In genomic region chr8:116120067-116120466, GRCm38 (mm10) we compare ENCODE assay signal across 23 mouse cellular contexts.
DNase-seq lines count a peak whose midpoint lies in the region; ATAC-seq lines count a peak whose summit lies in the region.
"Had no signal": no experiment of that assay in that cellular context is flagged by ENCODE, and none has a peak within 500 bp of the region (broad histone marks: within the 10 kb centered on the region; RNA-seq: fewer than 3 reads in every experiment).

No protein-coding gene starts in this region.

- peak; percentile 46 for DNase-seq in embryonic facial prominence, embryonic 10.5 days (ENCODE audit: low spot score)
- DNase-seq in forelimb bud, embryonic 11.5 days (ENCODE audit: low read depth, low spot score): peak; percentile 26
- no peak for DNase-seq in spleen, adult 18-20 months
- DNase-seq in heart, postnatal 25 days (ENCODE audit: low spot score): no peak
- DNase-seq in testis, postnatal 10 days (ENCODE audit: low spot score): no peak
- DNase-seq: adrenal gland, adult 2 months; adrenal gland, postnatal 36 days; cerebellum, adult 11 months; cerebellum, adult 8-10 months; cerebellum, postnatal 14 days; heart, adult 18-20 months; heart, postnatal 14 days; kidney, adult 11 months; kidney, adult 9 months had no signal

- 55% methylated on average over 13 of the region's 13 CpGs for WGBS in embryonic facial prominence, embryonic 10.5 days
- WGBS in embryonic facial prominence, embryonic 12.5 days: 21% methylated on average over 13 of the region's 13 CpGs
- 19% methylated on average over 13 of the region's 13 CpGs for WGBS in limb, embryonic 12.5 days
- WGBS in forebrain, embryonic 16.5 days: 86% methylated on average over 13 of the region's 13 CpGs

- H3K4me3 ChIP-seq in embryonic facial prominence, embryonic 10.5 days: no peak overlapping the region
- H3K4me3 ChIP-seq in embryonic facial prominence, embryonic 12.5 days: no peak overlapping the region
- H3K4me3 ChIP-seq in limb, embryonic 12.5 days (replicated peaks): no peak overlapping the region
- H3K4me3 ChIP-seq in forebrain, embryonic 16.5 days (replicated peaks; ENCODE audit: low read length): no peak overlapping the region
- H3K4me3 ChIP-seq: forebrain, embryonic 13.5 days; heart, embryonic 15.5 days; hindbrain, embryonic 10.5 days; hindbrain, embryonic 15.5 days had no signal

- no peaks in the 10 kb centered on the region for H3K36me3 ChIP-seq in embryonic facial prominence, embryonic 10.5 days (replicated peaks)
- H3K36me3 ChIP-seq in embryonic facial prominence, embryonic 12.5 days: no peaks in the 10 kb centered on the region
- H3K36me3 ChIP-seq in limb, embryonic 12.5 days: no peaks in the 10 kb centered on the region
- no peaks in the 10 kb centered on the region for H3K36me3 ChIP-seq in forebrain, embryonic 16.5 days (ENCODE audit: control insufficient read depth, insufficient read depth)
- H3K36me3 ChIP-seq: heart, embryonic 15.5 days; hindbrain, embryonic 10.5 days; hindbrain, embryonic 15.5 days had no signal

- H3K9ac ChIP-seq in embryonic facial prominence, embryonic 12.5 days: no peak overlapping the region
- no peak overlapping the region for H3K9ac ChIP-seq in limb, embryonic 12.5 days (replicated peaks)
- H3K9ac ChIP-seq in forebrain, embryonic 16.5 days (replicated peaks; ENCODE audit: low read depth, low read length): no peak overlapping the region
- H3K9ac ChIP-seq: forebrain, embryonic 13.5 days; heart, embryonic 15.5 days; hindbrain, embryonic 15.5 days had no signal

- no peak for ATAC-seq in embryonic facial prominence, embryonic 12.5 days (ENCODE audit: insufficient number of reproducible peaks, insufficient read depth, low FRiP score, low TSS enrichment)
- ATAC-seq in limb, embryonic 12.5 days (ENCODE audit: insufficient number of reproducible peaks, insufficient read depth, low FRiP score, low TSS enrichment, low read depth): no peak
- ATAC-seq in forebrain, embryonic 16.5 days: no peak
- ATAC-seq: forebrain, embryonic 13.5 days; Patski had no signal

- H3K9me3 ChIP-seq in embryonic facial prominence, embryonic 10.5 days: no peaks in the 10 kb centered on the region
- no peaks in the 10 kb centered on the region for H3K9me3 ChIP-seq in embryonic facial prominence, embryonic 12.5 days
- H3K9me3 ChIP-seq in limb, embryonic 12.5 days: no peaks in the 10 kb centered on the region
- no peaks in the 10 kb centered on the region for H3K9me3 ChIP-seq in forebrain, embryonic 16.5 days (ENCODE audit: control insufficient read depth, low read length)
- H3K9me3 ChIP-seq: forebrain, embryonic 13.5 days; heart, embryonic 15.5 days; hindbrain, embryonic 10.5 days; hindbrain, embryonic 15.5 days had no signal

- no peaks in the 10 kb centered on the region; the same call in 1 of the 2 replicates for H3K27me3 ChIP-seq in embryonic facial prominence, embryonic 10.5 days (replicated peaks; ENCODE audit: low read depth, poor library complexity, severe bottlenecking)
- H3K27me3 ChIP-seq in embryonic facial prominence, embryonic 12.5 days: 0 out of 2 replicates have a peak, but pooled peaks cover 2% of the 10 kb centered on the region
- H3K27me3 ChIP-seq in limb, embryonic 12.5 days: no peaks in the 10 kb centered on the region; the same call in 1 of the 2 replicates
- H3K27me3 ChIP-seq in forebrain, embryonic 16.5 days (replicated peaks; ENCODE audit: control insufficient read depth, insufficient read depth, low read length): no peaks in the 10 kb centered on the region; the same call in 1 of the 2 replicates
- H3K27me3 ChIP-seq: forebrain, embryonic 13.5 days had no signal

- peaks cover 18% of the 10 kb centered on the region; the same call in 1 of the 2 replicates for H3K4me1 ChIP-seq in embryonic facial prominence, embryonic 10.5 days
- H3K4me1 ChIP-seq in embryonic facial prominence, embryonic 12.5 days: peaks cover 23% of the 10 kb centered on the region
- H3K4me1 ChIP-seq in limb, embryonic 12.5 days (replicated peaks): peaks cover 33% of the 10 kb centered on the region
- H3K4me1 ChIP-seq in forebrain, embryonic 16.5 days (replicated peaks; ENCODE audit: control insufficient read depth, insufficient read depth, low read length): peaks cover 7% of the 10 kb centered on the region

- H3K27ac ChIP-seq in embryonic facial prominence, embryonic 10.5 days (replicated peaks): no peak overlapping the region
- H3K27ac ChIP-seq in embryonic facial prominence, embryonic 12.5 days: peak overlapping the region; percentile 58; the same call in 1 of the 2 replicates
- H3K27ac ChIP-seq in limb, embryonic 12.5 days: peak overlapping the region; percentile 60; the same call in 1 of the 2 replicates
- no peak overlapping the region for H3K27ac ChIP-seq in forebrain, embryonic 16.5 days (ENCODE audit: low read length)
- H3K27ac ChIP-seq: forebrain, embryonic 13.5 days; heart, embryonic 15.5 days; hindbrain, embryonic 10.5 days; hindbrain, embryonic 15.5 days had no signal

- intact Hi-C loops in heart, postnatal 25 days (cut with DNase I): no loop called here

- H3K4me2 ChIP-seq in embryonic facial prominence, embryonic 12.5 days (replicated peaks): no peak overlapping the region
- peak overlapping the region; percentile 25 for H3K4me2 ChIP-seq in limb, embryonic 12.5 days
- H3K4me2 ChIP-seq in forebrain, embryonic 16.5 days (ENCODE audit: low read length): no peak overlapping the region
- H3K4me2 ChIP-seq: forebrain, embryonic 13.5 days; heart, embryonic 11.5 days; heart, embryonic 15.5 days; hindbrain, embryonic 15.5 days had no signal

Comparison
In these comparisons a context has a peak if more than half of its experiments do, and no peak if none do; other contexts are left out.
1. H3K27ac ChIP-seq: peak in embryonic facial prominence, embryonic 12.5 days (single experiment) and limb, embryonic 12.5 days (single experiment); none in embryonic facial prominence, embryonic 10.5 days (single experiment) and forebrain, embryonic 16.5 days (single experiment).
2. DNase-seq: peak in embryonic facial prominence, embryonic 10.5 days (single experiment) and forelimb bud, embryonic 11.5 days (single experiment); none in spleen, adult 18-20 months (0 of 2), heart, postnatal 25 days (single experiment) and testis, postnatal 10 days (single experiment).